Mouse (Mus musculus) kidney, postnatal 14 days (tissue): Measurements from ENCODE around the gene Tssk6.
A peak's percentile ranks its signal among the peaks of the same experiment; 100 is the strongest.
"Not testable (repeated sequence)": the region's sequence is repeated elsewhere in the genome, so short reads cannot be mapped to it uniquely, and the experiment has no call there.

ENCODE experiments used
- DNase-seq: peaks from one replicate; pipeline ENCODE4 v3.0.0; 2022; ENCODE audit warnings: mixed read lengths

Gene Tssk6

GRCm38 (mm10) chr8:69919876-69920662 lies 18.1 kb downstream of the Tssk6 start:
- peak; percentile 84 for DNase-seq

DNA sequence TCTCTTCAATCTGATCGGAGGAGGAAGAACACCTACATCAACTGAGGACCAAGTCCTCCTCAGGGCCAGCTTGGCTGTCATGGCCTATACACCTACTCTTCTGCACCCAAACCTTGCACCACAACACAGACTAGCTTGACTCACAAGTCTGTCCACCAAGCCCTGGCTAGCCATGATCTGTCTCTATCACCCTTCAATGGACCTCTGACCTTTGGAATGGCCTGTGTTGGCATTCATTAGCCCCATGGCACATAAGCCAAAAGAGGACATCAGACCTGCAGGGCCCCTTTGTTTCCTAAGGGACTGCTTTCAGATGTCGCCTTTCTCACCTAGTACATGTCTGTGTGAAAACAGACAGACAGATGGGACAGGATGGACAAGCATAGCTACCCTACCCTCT lies 19.2 kb downstream of the Tssk6 start:
- no peak for DNase-seq

GRCm38 (mm10) chr8:69923986-69924385 lies 22.0 kb downstream of the Tssk6 start:
- DNase-seq: no peak

DNA sequence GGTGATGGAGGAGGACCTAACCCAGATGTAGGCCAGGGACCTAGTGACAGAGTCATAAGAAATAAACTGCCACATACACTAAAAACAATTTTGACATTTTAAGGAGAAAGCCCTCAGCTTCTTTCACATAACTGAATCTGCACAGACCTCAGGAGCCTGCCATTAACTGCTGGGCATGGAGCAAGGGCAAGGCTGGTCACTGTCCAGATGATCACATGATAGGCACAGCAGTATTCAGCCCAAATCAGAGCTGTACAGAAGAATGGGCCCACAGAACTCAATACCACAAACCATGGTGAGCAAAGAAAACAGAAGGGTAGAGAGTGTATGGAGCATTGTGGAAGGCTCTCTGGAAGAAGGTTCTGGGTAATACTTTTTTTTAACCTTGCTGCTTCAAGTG lies 24.9 kb downstream of the Tssk6 start:
- no peak for DNase-seq

GRCm38 (mm10) chr8:69933811-69934210 lies 31.8 kb downstream of the Tssk6 start:
- DNase-seq: no peak

- DNase-seq: no peak
Observed at GRCm38 (mm10) chr8:69934582-69934981, 32.6 kb downstream of the Tssk6 start.

DNA sequence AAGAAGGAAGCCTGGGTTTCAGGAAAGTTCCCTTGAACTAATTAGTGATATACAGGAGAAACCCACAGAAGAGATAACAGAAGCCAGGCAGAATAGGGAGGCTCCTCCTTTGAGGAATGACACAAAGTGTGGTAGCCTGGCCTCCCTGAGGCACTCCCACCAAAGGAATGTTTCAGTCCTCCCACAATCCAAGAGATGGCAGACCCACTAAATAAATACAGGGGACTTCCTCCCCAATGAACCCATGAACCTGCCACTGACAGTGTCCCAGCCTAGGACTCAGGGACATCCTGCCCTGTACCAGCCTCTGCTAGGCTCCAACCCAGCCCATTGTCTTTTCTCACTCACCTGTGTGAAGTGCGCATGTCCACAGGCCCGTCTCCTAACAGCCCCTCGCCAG lies 33.4 kb downstream of the Tssk6 start:
- DNase-seq: no peak

DNA sequence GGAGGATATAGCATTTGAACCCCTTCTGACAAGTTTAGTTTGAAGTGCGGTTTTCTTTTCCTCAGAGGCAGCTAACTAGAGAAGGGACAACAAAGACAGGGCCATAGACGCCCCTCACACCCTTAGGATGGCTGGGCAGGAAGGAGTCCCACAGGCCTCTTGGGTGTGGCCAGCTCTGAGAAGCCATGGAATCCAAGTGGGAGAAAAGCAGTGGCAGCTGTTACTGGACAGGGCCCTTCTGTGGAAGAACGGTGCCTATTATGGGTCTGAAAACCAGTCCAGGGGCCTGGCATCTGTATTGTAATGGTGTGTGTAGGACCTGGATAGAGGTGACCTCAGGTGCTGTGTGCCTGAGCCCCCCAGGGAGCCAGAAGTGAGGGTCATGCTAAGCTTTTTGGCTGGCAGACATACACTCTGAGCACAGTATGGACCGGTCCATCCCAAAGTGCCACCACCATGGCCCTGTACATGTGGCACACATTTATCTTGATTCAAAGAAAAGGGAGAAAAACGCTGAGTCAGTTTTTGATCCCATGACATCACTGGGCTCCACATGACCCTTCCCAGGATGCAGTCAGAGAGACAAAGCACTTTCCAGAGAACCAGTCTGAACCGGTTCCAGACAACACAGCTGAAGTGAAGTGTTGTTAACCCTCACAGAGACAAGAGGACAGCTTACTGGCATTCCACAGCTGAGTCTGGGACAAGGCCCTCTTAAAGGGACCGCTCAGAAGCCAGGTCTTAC lies 34.2 kb downstream of the Tssk6 start:
- peak; percentile 77 for DNase-seq

DNA sequence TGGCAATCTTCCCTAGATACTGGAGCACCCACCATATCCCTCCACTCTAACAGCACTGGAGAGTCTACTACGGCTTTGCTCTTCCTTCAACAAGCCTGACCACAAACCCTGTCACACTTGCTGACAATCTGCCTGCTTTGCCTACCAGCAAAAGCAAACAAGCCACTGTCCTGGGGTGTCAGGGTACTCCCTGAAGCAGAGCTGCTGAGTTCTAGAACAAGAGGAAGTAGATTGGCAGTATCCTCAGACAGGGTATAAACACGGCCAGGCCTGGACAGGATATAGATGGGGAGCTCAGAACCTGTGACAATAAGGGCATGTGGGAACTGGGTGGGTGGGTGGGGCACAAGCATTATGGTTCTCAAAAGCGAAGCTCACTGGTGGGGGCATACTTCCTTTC lies 35.5 kb downstream of the Tssk6 start:
- no peak for DNase-seq

DNA sequence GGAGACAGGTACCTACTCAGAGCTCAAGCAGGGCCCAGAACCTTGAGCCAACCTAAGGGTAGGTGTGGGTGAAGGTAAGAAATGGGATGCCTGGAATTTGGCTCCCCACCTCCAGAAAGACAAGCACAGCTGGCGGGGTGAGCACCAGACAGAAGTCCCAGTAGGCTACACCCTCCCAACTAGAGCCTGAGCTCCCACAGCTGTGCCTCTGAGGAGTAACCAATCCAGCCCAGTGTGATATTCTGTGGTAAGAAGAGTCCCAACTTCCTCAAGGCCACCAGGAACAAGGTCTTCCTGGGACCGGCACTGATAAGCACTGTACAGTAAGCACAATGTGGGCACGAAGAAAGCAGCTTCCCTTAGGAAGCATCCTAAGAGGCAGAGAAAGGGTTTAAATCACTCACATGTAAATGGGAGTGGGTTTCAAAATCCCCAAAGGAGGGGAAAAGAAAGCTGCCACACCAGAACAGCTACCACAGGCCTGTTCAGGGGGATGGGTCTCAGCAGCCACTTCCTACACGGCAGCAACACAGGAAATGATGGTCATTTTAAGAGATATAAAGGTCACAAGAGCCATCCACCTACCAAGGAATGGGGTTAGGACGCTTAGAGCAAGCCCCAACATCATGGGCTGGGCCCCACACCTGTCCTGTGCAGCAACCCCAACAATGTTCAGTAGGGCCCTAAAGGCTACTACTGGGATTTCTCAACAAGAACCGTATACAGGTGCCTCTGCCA lies 36.4 kb downstream of the Tssk6 start:
- no peak for DNase-seq

DNA sequence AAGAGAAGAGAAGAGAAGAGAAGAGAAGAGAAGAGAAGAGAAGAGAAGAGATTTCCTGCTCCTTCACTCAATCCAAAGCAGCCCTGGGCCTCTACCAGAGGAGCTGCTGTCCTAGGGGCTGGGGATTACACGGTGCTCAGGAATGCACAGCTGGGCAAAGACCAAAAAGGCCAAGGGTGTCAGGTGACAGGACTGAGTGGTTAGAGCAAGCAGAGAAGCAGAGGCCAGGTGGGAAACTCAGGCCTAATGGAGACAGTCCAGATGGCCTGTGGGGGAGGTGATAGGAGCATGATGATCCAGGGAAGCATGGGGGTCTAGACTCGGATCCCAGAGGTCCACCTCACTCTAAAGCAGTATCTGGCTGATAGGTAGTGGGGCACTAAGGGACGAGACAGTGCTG lies 37.6 kb downstream of the Tssk6 start:
- DNase-seq: peak; percentile 68

GRCm38 (mm10) chr8:69940386-69940785 lies 38.4 kb downstream of the Tssk6 start:
- no peak for DNase-seq

GRCm38 (mm10) chr8:69942495-69942894 lies 40.5 kb downstream of the Tssk6 start:
- DNase-seq: not testable (repeated sequence)

GRCm38 (mm10) chr8:69950300-69950699 lies 48.3 kb downstream of the Tssk6 start:
- no peak for DNase-seq
